Mouse (Mus musculus): ENCODE measurements at regions not wholly inside any gene's neighbourhood (a gene's known extent, or its start where the extent isn't known, plus 50 kb on each side); places are given as distances from the start of the nearest gene placed in this dataset.

DNA sequence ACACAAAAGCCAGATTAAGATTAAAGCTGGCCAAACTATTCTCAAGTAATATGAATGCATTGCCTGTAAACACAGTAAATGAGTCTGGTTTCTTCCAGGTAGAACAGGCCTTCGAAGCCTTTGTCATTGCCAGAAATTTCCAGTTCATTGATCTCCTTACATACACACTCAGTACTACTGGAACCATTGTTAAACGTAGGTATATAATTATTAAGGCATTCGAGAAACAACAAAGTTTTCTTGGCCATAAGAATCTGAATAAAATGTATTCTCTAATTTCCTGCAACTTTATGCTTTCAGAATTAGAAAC lies 337.5 kb downstream of the Hs3st1 start:
- no peaks in the 10 kb centered on the region for H3K9me3 ChIP-seq (replicated peaks; ENCODE audit: control insufficient read depth, insufficient read depth, low read length, poor library complexity, severe bottlenecking)
- H3K27me3 ChIP-seq (ENCODE audit: control insufficient read depth, insufficient read depth, low read length, poor library complexity, severe bottlenecking), result no peaks in the 10 kb centered on the region
- no peak overlapping the region for H3K27ac ChIP-seq (ENCODE audit: insufficient read depth, low read length)
- H3K36me3 ChIP-seq (ENCODE audit: control insufficient read depth, insufficient read depth, low read length, poor library complexity, severe bottlenecking), result no peaks in the 10 kb centered on the region
- no peak overlapping the region for H3K4me3 ChIP-seq (ENCODE audit: low read depth, low read length)
- no peaks in the 10 kb centered on the region for H3K4me1 ChIP-seq (ENCODE audit: control insufficient read depth, insufficient read depth, low read length)
- H3K9ac ChIP-seq (ENCODE audit: low read depth, poor library complexity, severe bottlenecking), result no peak overlapping the region
- no peak for TF ChIP-seq POLR2A (IDR thresholded peaks at IDR 0.05; ENCODE audit: insufficient read depth, low read length)
- no peak for TF ChIP-seq CTCF (IDR thresholded peaks at IDR 0.05; ENCODE audit: low read depth, low read length)
- TF ChIP-seq EP300 (IDR thresholded peaks at IDR 0.05; ENCODE audit: insufficient read depth, low read depth, low read length), result no peak

DNA sequence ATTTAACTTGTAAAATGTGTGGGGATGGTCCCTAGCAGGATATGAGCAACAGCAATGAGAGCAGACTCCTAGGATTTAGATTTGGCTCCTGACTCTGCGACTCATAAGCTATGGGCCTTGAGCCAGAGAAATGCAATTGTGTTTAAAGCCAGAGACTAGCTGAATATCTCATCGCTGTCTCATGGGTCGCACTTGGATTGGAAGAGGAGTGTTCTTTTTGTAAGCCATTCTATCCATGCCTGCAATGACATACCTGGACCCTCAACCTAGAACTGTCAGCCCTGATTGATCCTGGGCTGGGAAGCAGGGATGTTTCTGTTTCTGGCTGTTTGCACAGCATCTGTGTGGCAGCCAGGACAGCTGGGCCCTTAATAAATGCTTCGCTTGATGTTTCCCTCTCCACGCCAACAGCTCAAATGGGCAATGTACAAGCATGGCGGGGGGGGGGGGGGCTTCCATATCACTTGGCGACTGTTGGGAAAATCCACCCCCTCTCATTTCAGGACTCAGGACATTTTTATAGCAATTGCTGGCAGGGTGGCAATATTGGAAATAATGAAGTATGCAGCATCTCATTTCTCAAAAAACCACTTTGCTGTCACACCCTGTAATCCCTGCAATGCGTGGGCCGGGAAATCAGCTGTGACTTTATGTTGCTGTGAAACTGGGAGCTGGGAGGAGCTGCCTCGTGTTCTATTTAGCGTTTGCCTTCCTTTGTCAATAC lies 338.0 kb downstream of the Hs3st1 start:
- no peak for TF ChIP-seq POLR2A (IDR thresholded peaks at IDR 0.05; ENCODE audit: insufficient read depth, low read length)
- no peak for TF ChIP-seq EP300 (IDR thresholded peaks at IDR 0.05; ENCODE audit: insufficient read depth, low read depth, low read length)
- no peak for TF ChIP-seq CTCF (IDR thresholded peaks at IDR 0.05; ENCODE audit: low read depth, low read length)
- Histone ChIP-seq H3K27ac (ENCODE audit: insufficient read depth, low read length) (no peak overlapping the region), H3K4me1 (ENCODE audit: control insufficient read depth, insufficient read depth, low read length) (no peaks in the 10 kb centered on the region), H3K27me3 (ENCODE audit: control insufficient read depth, insufficient read depth, low read length, poor library complexity, severe bottlenecking) (no peaks in the 10 kb centered on the region), H3K36me3 (ENCODE audit: control insufficient read depth, insufficient read depth, low read length, poor library complexity, severe bottlenecking) (no peaks in the 10 kb centered on the region), H3K4me3 (ENCODE audit: low read depth, low read length) (no peak overlapping the region), H3K9me3 (replicated peaks; ENCODE audit: control insufficient read depth, insufficient read depth, low read length, poor library complexity, severe bottlenecking) (no peaks in the 10 kb centered on the region), H3K9ac (ENCODE audit: low read depth, poor library complexity, severe bottlenecking) (no peak overlapping the region)

GRCm38 (mm10) chr5:39416597-39417023 lies 338.7 kb downstream of the Hs3st1 start:
- TF ChIP-seq EP300 (IDR thresholded peaks at IDR 0.05; ENCODE audit: insufficient read depth, low read depth, low read length), result no peak
- no peak for TF ChIP-seq POLR2A (IDR thresholded peaks at IDR 0.05; ENCODE audit: insufficient read depth, low read length)
- TF ChIP-seq CTCF (IDR thresholded peaks at IDR 0.05; ENCODE audit: low read depth, low read length), result no peak
- H3K4me1 ChIP-seq (ENCODE audit: control insufficient read depth, insufficient read depth, low read length), result no peaks in the 10 kb centered on the region
- no peaks in the 10 kb centered on the region for H3K9me3 ChIP-seq (replicated peaks; ENCODE audit: control insufficient read depth, insufficient read depth, low read length, poor library complexity, severe bottlenecking)
- H3K36me3 ChIP-seq (ENCODE audit: control insufficient read depth, insufficient read depth, low read length, poor library complexity, severe bottlenecking), result no peaks in the 10 kb centered on the region
- H3K9ac ChIP-seq (ENCODE audit: low read depth, poor library complexity, severe bottlenecking), result no peak overlapping the region
- no peak overlapping the region for H3K27ac ChIP-seq (ENCODE audit: insufficient read depth, low read length)
- H3K4me3 ChIP-seq (ENCODE audit: low read depth, low read length), result no peak overlapping the region
- no peaks in the 10 kb centered on the region for H3K27me3 ChIP-seq (ENCODE audit: control insufficient read depth, insufficient read depth, low read length, poor library complexity, severe bottlenecking)

- no peaks in the 10 kb centered on the region for H3K36me3 ChIP-seq (ENCODE audit: control insufficient read depth, insufficient read depth, low read length, poor library complexity, severe bottlenecking)
- H3K9me3 ChIP-seq (replicated peaks; ENCODE audit: control insufficient read depth, insufficient read depth, low read length, poor library complexity, severe bottlenecking), result no peaks in the 10 kb centered on the region
- TF ChIP-seq CTCF (IDR thresholded peaks at IDR 0.05; ENCODE audit: low read depth, low read length), result no peak
- no peak for TF ChIP-seq POLR2A (IDR thresholded peaks at IDR 0.05; ENCODE audit: insufficient read depth, low read length)
- no peak for TF ChIP-seq EP300 (IDR thresholded peaks at IDR 0.05; ENCODE audit: insufficient read depth, low read depth, low read length)
- H3K4me1 ChIP-seq (ENCODE audit: control insufficient read depth, insufficient read depth, low read length), result no peaks in the 10 kb centered on the region
- no peak overlapping the region for H3K4me3 ChIP-seq (ENCODE audit: low read depth, low read length)
- H3K27me3 ChIP-seq (ENCODE audit: control insufficient read depth, insufficient read depth, low read length, poor library complexity, severe bottlenecking), result no peaks in the 10 kb centered on the region
- H3K27ac ChIP-seq (ENCODE audit: insufficient read depth, low read length), result no peak overlapping the region
- no peak overlapping the region for H3K9ac ChIP-seq (ENCODE audit: low read depth, poor library complexity, severe bottlenecking)
Observed at GRCm38 (mm10) chr5:39412756-39413155, 342.5 kb downstream of the Hs3st1 start.

GRCm38 (mm10) chr5:39390391-39390987 lies 364.8 kb downstream of the Hs3st1 start:
- Histone ChIP-seq H3K27ac (ENCODE audit: insufficient read depth, low read length) (no peak overlapping the region), H3K36me3 (ENCODE audit: control insufficient read depth, insufficient read depth, low read length, poor library complexity, severe bottlenecking) (no peaks in the 10 kb centered on the region), H3K27me3 (ENCODE audit: control insufficient read depth, insufficient read depth, low read length, poor library complexity, severe bottlenecking) (no peaks in the 10 kb centered on the region), H3K4me3 (ENCODE audit: low read depth, low read length) (no peak overlapping the region), H3K9ac (ENCODE audit: low read depth, poor library complexity, severe bottlenecking) (no peak overlapping the region), H3K4me1 (ENCODE audit: control insufficient read depth, insufficient read depth, low read length) (no peaks in the 10 kb centered on the region), H3K9me3 (replicated peaks; ENCODE audit: control insufficient read depth, insufficient read depth, low read length, poor library complexity, severe bottlenecking) (no peaks in the 10 kb centered on the region)
- no peak for TF ChIP-seq CTCF (IDR thresholded peaks at IDR 0.05; ENCODE audit: low read depth, low read length)
- no peak for TF ChIP-seq EP300 (IDR thresholded peaks at IDR 0.05; ENCODE audit: insufficient read depth, low read depth, low read length)
- no peak for TF ChIP-seq POLR2A (IDR thresholded peaks at IDR 0.05; ENCODE audit: insufficient read depth, low read length)

GRCm38 (mm10) chr5:39384410-39384809 lies 370.9 kb downstream of the Hs3st1 start:
- no peak overlapping the region for H3K9ac ChIP-seq (ENCODE audit: low read depth, poor library complexity, severe bottlenecking)
- H3K27ac ChIP-seq (ENCODE audit: insufficient read depth, low read length), result no peak overlapping the region
- H3K4me1 ChIP-seq (ENCODE audit: control insufficient read depth, insufficient read depth, low read length), result no peaks in the 10 kb centered on the region
- TF ChIP-seq EP300 (IDR thresholded peaks at IDR 0.05; ENCODE audit: insufficient read depth, low read depth, low read length), result no peak
- no peak for TF ChIP-seq POLR2A (IDR thresholded peaks at IDR 0.05; ENCODE audit: insufficient read depth, low read length)
- no peak for TF ChIP-seq CTCF (IDR thresholded peaks at IDR 0.05; ENCODE audit: low read depth, low read length)
- no peaks in the 10 kb centered on the region for H3K36me3 ChIP-seq (ENCODE audit: control insufficient read depth, insufficient read depth, low read length, poor library complexity, severe bottlenecking)
- H3K9me3 ChIP-seq (replicated peaks; ENCODE audit: control insufficient read depth, insufficient read depth, low read length, poor library complexity, severe bottlenecking), result no peaks in the 10 kb centered on the region
- H3K27me3 ChIP-seq (ENCODE audit: control insufficient read depth, insufficient read depth, low read length, poor library complexity, severe bottlenecking), result no peaks in the 10 kb centered on the region
- H3K4me3 ChIP-seq (ENCODE audit: low read depth, low read length), result no peak overlapping the region

All from ES-Bruce4 (cell line).